Mouse (Mus musculus): Measurements from ENCODE around the gene Pard3b. TPM values are rescaled to one million over a fixed set of nuclear protein-coding genes. Genes with fewer than 3 reads are reported as not detected.

Gene Pard3b
- polyA plus RNA-seq, 1 experiment from 2014 or later = 7.5 TPM

- Histone ChIP-seq H3K4me1 (peaks cover 13% of the 10 kb centered on the region), H3K9me3 (peaks cover 4% of the 10 kb centered on the region; the same call in 1 of the 2 replicates), H3K27me3 (replicated peaks; ENCODE audit: low read depth, poor library complexity, severe bottlenecking) (peaks cover 3% of the 10 kb centered on the region; the same call in 1 of the 2 replicates), H3K4me3 (no peak overlapping the region), H3K27ac (replicated peaks) (no peak overlapping the region), H3K36me3 (replicated peaks) (no peaks in the 10 kb centered on the region)
- no peak for DNase-seq (ENCODE audit: low spot score)
- 71% methylated on average over 5 of the region's 5 CpGs for WGBS
These were observed 1028.2 kb downstream of the Pard3b start for GRCm38 (mm10) chr1:62666780-62667179.

DNA sequence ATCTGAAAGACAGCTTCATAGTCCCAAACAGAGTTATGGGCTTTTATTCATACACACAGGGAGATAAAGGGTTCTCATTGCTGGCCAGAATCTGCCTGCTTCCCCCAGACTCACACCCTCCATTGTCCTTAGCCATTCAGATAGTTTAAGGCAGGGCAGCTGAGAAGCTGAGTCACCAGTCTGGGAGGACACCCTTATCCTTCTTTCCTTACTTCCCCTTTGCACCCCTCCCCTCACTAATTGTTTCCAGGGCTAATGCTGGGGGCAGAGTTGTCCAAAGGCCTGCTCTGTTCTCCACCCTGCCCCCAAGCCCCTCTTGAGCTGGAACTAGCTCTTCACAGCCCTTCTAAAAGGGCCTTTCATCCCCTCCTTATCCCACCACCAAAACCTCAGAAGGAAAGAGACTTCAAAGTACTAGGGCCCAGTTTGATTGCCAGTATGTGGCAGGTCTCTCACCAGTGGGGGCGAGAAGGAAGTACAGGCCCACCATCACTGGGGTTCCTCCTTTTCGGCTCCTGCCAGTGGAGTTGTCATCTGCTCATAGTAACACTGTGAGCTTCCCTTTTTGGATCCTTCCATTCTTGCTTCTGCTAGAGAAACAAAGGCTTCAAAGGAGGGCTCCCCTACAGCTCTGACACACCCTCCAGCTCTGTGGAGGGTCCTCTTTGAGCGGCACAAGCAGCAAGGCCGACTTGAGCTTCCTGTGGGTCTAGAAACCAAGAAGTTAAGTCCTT is 1040.2 kb downstream of the Pard3b start:
- WGBS = 51% methylated on average over 4 of the region's 4 CpGs
- H3K27ac ChIP-seq (replicated peaks) = peak overlapping the region; percentile 30; the same call in 1 of the 2 replicates
- no peaks in the 10 kb centered on the region for H3K36me3 ChIP-seq (replicated peaks)
- no peak overlapping the region for H3K4me3 ChIP-seq
- peaks cover 2% of the 10 kb centered on the region; the same call in 1 of the 2 replicates for H3K9me3 ChIP-seq
- no peak for DNase-seq (ENCODE audit: low spot score)
- H3K27me3 ChIP-seq (replicated peaks; ENCODE audit: low read depth, poor library complexity, severe bottlenecking) = no peaks in the 10 kb centered on the region
- peaks cover 19% of the 10 kb centered on the region for H3K4me1 ChIP-seq

GRCm38 (mm10) chr1:62679466-62679865 is 1040.8 kb downstream of the Pard3b start:
- H3K9me3 ChIP-seq = peaks cover 2% of the 10 kb centered on the region; the same call in 1 of the 2 replicates
- no peaks in the 10 kb centered on the region for H3K36me3 ChIP-seq (replicated peaks)
- no peaks in the 10 kb centered on the region for H3K27me3 ChIP-seq (replicated peaks; ENCODE audit: low read depth, poor library complexity, severe bottlenecking)
- 95% methylated on average over 2 of the region's 2 CpGs for WGBS
- no peak for DNase-seq (ENCODE audit: low spot score)
- H3K4me1 ChIP-seq = peaks cover 19% of the 10 kb centered on the region
- H3K27ac ChIP-seq (replicated peaks) = no peak overlapping the region
- H3K4me3 ChIP-seq = no peak overlapping the region

- H3K27ac ChIP-seq (replicated peaks) = no peak overlapping the region; the same call in 1 of the 2 replicates
- H3K4me3 ChIP-seq = no peak overlapping the region
- 71% methylated on average over 21 of the region's 21 CpGs for WGBS
- no peaks in the 10 kb centered on the region for H3K27me3 ChIP-seq (replicated peaks; ENCODE audit: low read depth, poor library complexity, severe bottlenecking)
- H3K36me3 ChIP-seq (replicated peaks) = no peaks in the 10 kb centered on the region
- H3K4me1 ChIP-seq = peaks cover 19% of the 10 kb centered on the region
- DNase-seq (ENCODE audit: low spot score) = no peak
- no peaks in the 10 kb centered on the region; the same call in 1 of the 2 replicates for H3K9me3 ChIP-seq
These were observed 1044.1 kb downstream of the Pard3b start for GRCm38 (mm10) chr1:62682456-62683385.

DNA sequence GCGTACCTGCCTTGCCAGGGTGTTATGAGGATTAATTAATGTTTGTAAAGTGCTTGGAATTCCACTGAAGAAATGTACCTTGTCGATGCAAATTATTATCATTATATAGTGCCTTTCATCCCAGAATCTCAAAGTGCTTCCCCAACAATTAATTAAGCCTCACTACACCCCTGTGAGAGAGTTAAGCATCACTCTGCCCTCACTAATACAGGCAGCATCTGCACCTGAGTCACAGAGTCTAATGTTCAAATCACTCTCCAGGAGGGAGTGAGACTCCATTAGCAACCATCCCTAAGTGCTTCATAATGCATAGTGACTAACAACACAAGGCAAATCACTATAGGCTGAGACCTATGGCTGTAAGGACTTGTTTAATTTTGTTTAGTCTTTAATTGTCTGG is 1044.9 kb downstream of the Pard3b start:
- Histone ChIP-seq H3K4me3 (no peak overlapping the region), H3K27me3 (replicated peaks; ENCODE audit: low read depth, poor library complexity, severe bottlenecking) (no peaks in the 10 kb centered on the region), H3K36me3 (replicated peaks) (no peaks in the 10 kb centered on the region), H3K4me1 (peaks cover 17% of the 10 kb centered on the region), H3K27ac (replicated peaks) (no peak overlapping the region), H3K9me3 (no peaks in the 10 kb centered on the region)
- 93% methylated on average over 2 of the region's 2 CpGs for WGBS
- no peak for DNase-seq (ENCODE audit: low spot score)

DNA sequence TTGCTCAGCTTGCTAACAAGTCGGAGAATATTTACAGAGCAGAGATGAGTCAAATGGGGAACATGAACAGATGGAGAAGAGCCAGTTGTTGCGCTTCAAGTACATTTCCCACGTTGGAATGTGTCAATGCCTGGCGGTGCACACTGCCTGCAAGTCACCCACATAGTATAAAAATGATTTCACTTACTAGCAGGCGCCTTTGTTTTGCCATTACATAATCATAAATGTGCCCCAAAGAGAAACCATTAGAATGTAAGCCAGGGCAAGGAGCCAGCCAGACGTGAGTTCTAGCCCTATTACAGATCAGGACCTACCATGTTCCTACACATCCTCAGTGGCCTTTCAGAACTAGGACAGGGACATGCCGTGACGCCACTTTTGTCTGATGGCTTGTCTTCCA is 1048.9 kb downstream of the Pard3b start:
- Histone ChIP-seq H3K27ac (replicated peaks) (no peak overlapping the region), H3K36me3 (replicated peaks) (no peaks in the 10 kb centered on the region), H3K9me3 (no peaks in the 10 kb centered on the region), H3K27me3 (replicated peaks; ENCODE audit: low read depth, poor library complexity, severe bottlenecking) (no peaks in the 10 kb centered on the region), H3K4me1 (peaks cover 10% of the 10 kb centered on the region), H3K4me3 (no peak overlapping the region)
- DNase-seq (ENCODE audit: low spot score) = no peak
- WGBS = 93% methylated on average over 8 of the region's 8 CpGs

GRCm38 (mm10) chr1:62691175-62691574 is 1052.6 kb downstream of the Pard3b start:
- H3K4me3 ChIP-seq = no peak overlapping the region
- H3K4me1 ChIP-seq = peaks cover 14% of the 10 kb centered on the region
- peaks cover 4% of the 10 kb centered on the region; the same call in 1 of the 2 replicates for H3K27me3 ChIP-seq (replicated peaks; ENCODE audit: low read depth, poor library complexity, severe bottlenecking)
- DNase-seq (ENCODE audit: low spot score) = no peak
- no peaks in the 10 kb centered on the region for H3K36me3 ChIP-seq (replicated peaks)
- H3K27ac ChIP-seq (replicated peaks) = no peak overlapping the region
- H3K9me3 ChIP-seq = no peaks in the 10 kb centered on the region
- WGBS = 79% methylated on average over 6 of the region's 6 CpGs
